Mouse (Mus musculus) CH12.LX (cell line): Measurements from ENCODE around the gene Tbx20. TPM values are rescaled to one million over a fixed set of nuclear protein-coding genes. Genes with fewer than 3 reads are reported as not detected.

Experiments
- DNase-seq: peaks from one replicate; pipeline ENCODE4 v3.0.0-alpha.2; 2013; ENCODE audit errors: extremely low read depth
- H3K27ac ChIP-seq: 2 replicates; pipeline ENCODE4 v1.5.1; 2012; ENCODE audit warnings: low read depth, mild to moderate bottlenecking, control low read depth, moderate library complexity; ENCODE audit not compliant: insufficient read depth
- H3K27me3 ChIP-seq: replicated peaks from 2 replicates; pipeline ENCODE3; 2012; ENCODE audit warnings: inconsistent platforms
- H3K36me3 ChIP-seq, 2 experiments: replicated peaks in 1 of 2; 2 replicates each; pipeline versions ENCODE3 to v1.6.1; 2012; ENCODE audit warnings: inconsistent platforms in 1 of 2, low read length in 1 of 2, mild to moderate bottlenecking in 1 of 2, mixed read lengths in 1 of 2, moderate library complexity in 1 of 2; ENCODE audit not compliant: control insufficient read depth in 1 of 2, insufficient read depth in 1 of 2
- H3K4me1 ChIP-seq, 2 experiments: 2 replicates each; pipeline ENCODE4 v1.6.1; 2012; ENCODE audit warnings: inconsistent platforms in 1 of 2, moderate library complexity in 1 of 2; ENCODE audit not compliant: insufficient read depth in 2 of 2, control insufficient read depth in 1 of 2
- H3K4me2 ChIP-seq: 2 replicates; pipeline ENCODE4 v1.6.1; 2012; ENCODE audit warnings: low read depth, mild to moderate bottlenecking, control low read depth; ENCODE audit not compliant: poor library complexity, insufficient read depth, severe bottlenecking
- H3K4me3 ChIP-seq, 3 experiments: fragments of 150-350 bp in 1 of 3; sonication (generic) in 1 of 3; replicated peaks in 1 of 3; 2 replicates each; pipeline versions ENCODE3 to v1.5.1; 2011 to 2012; ENCODE audit warnings: low read depth in 2 of 3, low read length in 2 of 3, mild to moderate bottlenecking in 2 of 3, moderate library complexity in 2 of 3, control low read depth in 1 of 3, improper control_type of control experiment in 1 of 3, inconsistent platforms in 1 of 3, mixed read lengths in 1 of 3; ENCODE audit not compliant: poor library complexity in 1 of 3
- H3K79me2 ChIP-seq: replicated peaks from 2 replicates; pipeline ENCODE4 v1.6.1; 2012; ENCODE audit warnings: mild to moderate bottlenecking, moderate library complexity; ENCODE audit not compliant: control insufficient read depth, poor library complexity, insufficient read depth, severe bottlenecking; ENCODE audit errors: extremely low read depth
- H3K9ac ChIP-seq: 2 replicates; pipeline ENCODE4 v1.6.1; 2012; ENCODE audit warnings: low read depth, mild to moderate bottlenecking, control low read depth, moderate library complexity; ENCODE audit not compliant: insufficient read depth
- H3K9me3 ChIP-seq: replicated peaks from 2 replicates; pipeline ENCODE3; 2012; ENCODE audit warnings: low read length, inconsistent platforms, mixed read lengths
- CHD2 ChIP-seq: IDR thresholded peaks from 2 replicates; pipeline ENCODE4 v1.6.1; 2011; ENCODE audit warnings: low read length, improper control_type of control experiment
- CTCF ChIP-seq, 2 experiments: IDR thresholded peaks in 1 of 2; conservative IDR thresholded peaks in 1 of 2; 2 replicates each; pipeline ENCODE4 v1.5.1; 2011 to 2012; ENCODE audit warnings: low read depth in 2 of 2, low read length in 2 of 2, improper control_type of control experiment in 1 of 2, inconsistent platforms in 1 of 2, mild to moderate bottlenecking in 1 of 2, moderate library complexity in 1 of 2
- E2F4 ChIP-seq: IDR thresholded peaks from 2 replicates; pipeline ENCODE4 v1.6.1; 2011; ENCODE audit warnings: low read depth, low read length, improper control_type of control experiment; ENCODE audit not compliant: insufficient replicate concordance
- ELF1 ChIP-seq: IDR thresholded peaks from 2 replicates; pipeline ENCODE4 v1.6.1; 2014; ENCODE audit warnings: low read depth, mild to moderate bottlenecking, inconsistent platforms, low read length, improper control_type of control experiment
- EP300 ChIP-seq: IDR thresholded peaks from 2 replicates; pipeline ENCODE4 v1.6.1; 2011; ENCODE audit warnings: low read length, improper control_type of control experiment
- GABPA ChIP-seq: IDR thresholded peaks from 2 replicates; pipeline ENCODE4 v1.6.1; 2012; ENCODE audit warnings: low read depth, low read length, improper control_type of control experiment, inconsistent platforms; ENCODE audit not compliant: insufficient replicate concordance
- HCFC1 ChIP-seq: IDR thresholded peaks from 2 replicates; pipeline ENCODE4 v1.6.1; 2012; ENCODE audit warnings: low read depth, mild to moderate bottlenecking, inconsistent platforms, low read length, improper control_type of control experiment
- IRF4 ChIP-seq: IDR thresholded peaks from 2 replicates; pipeline ENCODE4 v1.6.1; 2014; ENCODE audit warnings: low read depth, mild to moderate bottlenecking, inconsistent platforms, low read length, improper control_type of control experiment
- KAT2A ChIP-seq: IDR thresholded peaks from 2 replicates; pipeline ENCODE4 v1.6.1; 2012; ENCODE audit warnings: low read length, improper control_type of control experiment, inconsistent platforms; ENCODE audit not compliant: insufficient replicate concordance
- MAX ChIP-seq: IDR thresholded peaks from 2 replicates; pipeline ENCODE4 v1.6.1; 2011; ENCODE audit warnings: low read length, improper control_type of control experiment
- MYC ChIP-seq: IDR thresholded peaks from 2 replicates; pipeline ENCODE4 v1.6.1; 2011; ENCODE audit warnings: low read depth, mild to moderate bottlenecking, improper control_type of control experiment, low read length
- POLR2AphosphoS2 ChIP-seq: IDR thresholded peaks from 2 replicates; pipeline ENCODE4 v1.6.1; 2011; ENCODE audit warnings: low read depth, low read length, improper control_type of control experiment
- RAD21 ChIP-seq: IDR thresholded peaks from 2 replicates; pipeline ENCODE4 v1.6.1; 2011; ENCODE audit warnings: low read depth, mild to moderate bottlenecking, low read length, improper control_type of control experiment, moderate library complexity
- SMC3 ChIP-seq: IDR thresholded peaks from 2 replicates; pipeline ENCODE4 v1.6.1; 2011; ENCODE audit warnings: low read depth, low read length, improper control_type of control experiment
- USF1 ChIP-seq: IDR thresholded peaks from 2 replicates; pipeline ENCODE4 v1.6.1; 2014; ENCODE audit warnings: low read depth, mild to moderate bottlenecking, inconsistent platforms, low read length, improper control_type of control experiment
- USF2 ChIP-seq: conservative IDR thresholded peaks from 2 replicates; pipeline ENCODE4 v1.6.1; 2011; ENCODE audit warnings: low read depth, low read length, improper control_type of control experiment
- ZKSCAN1 ChIP-seq: IDR thresholded peaks from 2 replicates; pipeline ENCODE4 v1.6.1; 2012; ENCODE audit warnings: low read depth, inconsistent platforms, low read length, improper control_type of control experiment, borderline replicate concordance
- dilution Hi-C: fragments of 300-500 bp; cut with MboI; formaldehyde crosslinking; loops from 2 replicates; pipeline ENCODE4 v1.14.3; 2020; ENCODE audit warnings: low sequenced_read_pairs; ENCODE audit not compliant: extremely low pct_unique_long_range_greater_than_20kb, extremely low pct_ligation_motif_present
- in situ Hi-C: fragments of 300-500 bp; cut with MboI; formaldehyde crosslinking; loops from 3 replicates; pipeline ENCODE4 v1.14.3; 2019; ENCODE audit warnings: low sequenced_read_pairs, low pct_ligation_motif_present, low pct_unique_long_range_greater_than_20kb, mixed read lengths
- polyA plus RNA-seq: library from polyadenylated mRNA; unstranded; fragments of >175 nt; gene quantifications from 2 replicates; pipeline ENCODE4 v1.2.1, GENCODE M21; 2012; ENCODE audit warnings: low read depth; ENCODE audit not compliant: insufficient read length
- total RNA-seq, 2 experiments: library from RNA; depleted of rRNA; stranded (reverse); fragments of 300-350 nt in 1 of 2; fragments of >200 nt in 1 of 2; gene quantifications; 2 replicates each; pipeline ENCODE4 v1.2.3; 2012 to 2014

The Tbx20 gene
- total and polyA plus RNA-seq, 3 experiments, result not detected

DNA sequence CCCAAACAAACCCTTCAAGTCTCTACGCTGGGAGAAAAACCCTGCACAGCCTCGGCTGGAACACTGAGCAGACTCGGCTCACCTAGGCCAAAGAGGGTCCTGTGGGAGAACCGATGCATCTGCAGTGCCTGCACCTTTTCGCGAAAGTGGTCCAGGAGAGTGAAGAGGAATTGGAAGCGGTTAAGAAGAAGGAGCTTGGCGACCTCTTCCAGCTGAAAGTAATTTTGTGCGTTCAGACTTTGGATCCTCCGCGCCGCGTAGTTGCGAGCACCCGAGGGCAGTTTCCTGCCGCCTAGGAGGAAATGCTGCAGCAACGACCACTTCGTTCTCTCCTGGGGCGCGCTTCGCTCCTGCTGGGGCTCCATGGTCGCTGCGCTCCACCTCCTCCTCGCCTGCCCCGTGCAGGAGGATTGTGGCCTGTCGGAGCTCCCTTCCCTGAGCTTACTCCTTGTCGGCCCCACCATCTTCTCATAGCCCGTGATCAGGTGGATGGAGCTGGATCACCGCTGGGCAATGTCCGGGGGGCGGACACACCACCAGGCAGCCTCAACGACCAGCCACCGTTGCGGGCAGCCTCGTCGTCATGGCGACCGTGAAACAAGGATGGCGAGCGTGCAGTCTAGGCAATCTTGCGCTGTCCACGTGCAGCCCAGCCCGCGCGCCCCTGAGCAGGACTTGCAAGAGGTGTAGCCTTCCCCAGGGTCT is 78.3 kb downstream of the Tbx20 start, which contains the start of gene Dpy19l2:
Gene Dpy19l2, minus strand, starts transcription at position 594 of the 705 bp plus-strand sequence.
- Histone ChIP-seq H3K4me2 (no peak within 1 kb of the TSS), H3K9me3 (no peaks in the 10 kb centered on the region), H3K4me3 (no peak within 1 kb of the TSS), H3K79me2 (no peaks in the 10 kb centered on the region), H3K27me3 (no peaks in the 10 kb centered on the region), H3K36me3 (no peaks in the 10 kb centered on the region), H3K9ac (no peak within 1 kb of the TSS), H3K27ac (no peak within 1 kb of the TSS), H3K4me1 (no peaks in the 10 kb centered on the region)
- dilution Hi-C loops, result no loop called here
- DNase-seq, result no peak
- in situ Hi-C loops, result loop anchor here (25.0 kb wide), 1 partner anchor 341 kb away; no protein-coding TSS in a partner anchor
- no peak for TF ChIP-seq MYC
- TF ChIP-seq USF1, result no peak
- TF ChIP-seq IRF4, result no peak
- TF ChIP-seq MAX, result no peak
- TF ChIP-seq KAT2A, result no peak
- no peak for TF ChIP-seq ZKSCAN1
- TF ChIP-seq RAD21, result no peak
- TF ChIP-seq E2F4, result no peak
- no peak for TF ChIP-seq SMC3
- no peak for TF ChIP-seq CTCF (conservative IDR thresholded peaks at IDR 0.05 in 1 of 2, IDR thresholded peaks at IDR 0.05 in 1 of 2; ENCODE audit: low read depth in 2 of 2, low read length in 2 of 2)
- TF ChIP-seq GABPA, result no peak
- no peak for TF ChIP-seq ELF1
- no peak for TF ChIP-seq POLR2AphosphoS2
- TF ChIP-seq HCFC1, result no peak
- TF ChIP-seq EP300, result no peak
- TF ChIP-seq CHD2, result no peak
- TF ChIP-seq USF2, result no peak

Other genes starting within 250 kb of the Tbx20 start
- not detected in 2 replicates for gene Cypt4, start 149.1 kb downstream of the Tbx20 start, total RNA-seq (2012; rRNA removed)
- gene Cypt4, start 149.1 kb downstream of the Tbx20 start, total RNA-seq (2014; rRNA removed), result not detected in 2 replicates
- not detected in 2 replicates for gene Cypt4, start 149.1 kb downstream of the Tbx20 start, polyA plus RNA-seq
- not detected in 2 replicates for gene Dpy19l2, start 78.0 kb downstream of the Tbx20 start, total RNA-seq (2012; rRNA removed)
- not detected in 2 replicates for gene Dpy19l2, start 78.0 kb downstream of the Tbx20 start, total RNA-seq (2014; rRNA removed)
- not detected in 2 replicates for gene Dpy19l2, start 78.0 kb downstream of the Tbx20 start, polyA plus RNA-seq